Mouse (Mus musculus): ENCODE data around the gene Mup15.
"Not testable (repeated sequence)": the region's sequence is repeated elsewhere in the genome, so short reads cannot be mapped to it uniquely, and the experiment has no call there.

Gene Mup15

DNA sequence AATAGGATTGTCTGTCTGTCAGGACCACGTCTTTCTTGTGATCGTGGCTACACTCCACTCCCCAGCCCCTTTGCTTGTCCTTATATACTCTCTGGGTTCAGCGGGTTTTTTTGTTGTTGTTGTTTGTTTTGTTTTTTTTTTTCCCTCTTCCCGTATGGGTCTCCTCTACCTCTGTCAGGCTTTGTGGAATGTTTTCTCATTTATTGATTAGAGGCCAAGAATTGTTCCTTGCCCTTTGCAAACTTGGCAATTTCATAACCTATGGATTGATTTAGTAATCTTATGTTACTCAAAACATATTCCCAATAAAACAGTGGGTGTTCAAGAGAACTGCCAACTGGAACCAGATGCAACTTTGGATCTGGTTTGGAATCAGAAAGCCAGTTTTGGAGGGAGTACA is at the start of gene Mup15:
TSS of gene Mup15 (minus strand) at position 101 of the 400 bp plus-strand sequence.
- not testable (repeated sequence) for DNase-seq (ENCODE audit: low read depth, low spot score)
